Mouse (Mus musculus) lung, embryonic 14.5 days (tissue): ENCODE measurements at regions not wholly inside any gene's neighbourhood (a gene's known extent, or its start where the extent isn't known, plus 50 kb on each side); places are given as distances from the start of the nearest gene placed in this dataset.

Source experiments
- ATAC-seq: fragments of 200-750 bp; cut with Nextera tagmentation; 2 replicates; pipeline ENCODE4 v1.8.0; 2017; ENCODE audit warnings: mild to moderate bottlenecking, moderate TSS enrichment, moderate library complexity; ENCODE audit not compliant: insufficient read depth
- DNase-seq: peaks from one replicate; pipeline ENCODE4 v3.0.0-alpha.2; 2015
- H3K27ac ChIP-seq: fragments of 300-500 bp; sonication (generic); 2 replicates; pipeline ENCODE4 v1.5.1; 2014; ENCODE audit warnings: low read depth, mild to moderate bottlenecking, moderate library complexity
- H3K27me3 ChIP-seq: fragments of 300-500 bp; sonication (generic); 2 replicates; pipeline ENCODE4 v1.6.1; 2014; ENCODE audit warnings: low read length, control low read depth; ENCODE audit not compliant: insufficient read depth
- H3K36me3 ChIP-seq: fragments of 300-500 bp; sonication (generic); 2 replicates; pipeline ENCODE4 v1.6.1; 2014; ENCODE audit warnings: control low read depth; ENCODE audit not compliant: insufficient read depth
- H3K4me1 ChIP-seq: fragments of 300-500 bp; sonication (generic); 2 replicates; pipeline ENCODE4 v1.6.1; 2014; ENCODE audit warnings: antibody characterized with exemption, control low read depth; ENCODE audit not compliant: insufficient read depth
- H3K4me2 ChIP-seq: fragments of 300-500 bp; sonication (generic); 2 replicates; pipeline ENCODE4 v1.6.1; 2014; ENCODE audit warnings: mild to moderate bottlenecking
- H3K4me3 ChIP-seq: fragments of 300-500 bp; sonication (generic); 2 replicates; pipeline ENCODE4 v1.5.1; 2014; ENCODE audit warnings: low read depth, low read length
- H3K9ac ChIP-seq: fragments of 300-500 bp; sonication (generic); 2 replicates; pipeline ENCODE4 v1.6.1; 2014
- H3K9me3 ChIP-seq: fragments of 300-500 bp; sonication (generic); 2 replicates; pipeline ENCODE4 v1.6.1; 2016; ENCODE audit warnings: low read depth, low read length, control low read depth
- CTCF ChIP-seq: IDR thresholded peaks from 2 replicates; pipeline ENCODE4 v1.5.1; 2016; ENCODE audit warnings: antibody characterized with exemption, low read depth
- WGBS: fragments of 180-500 bp; shearing (Covaris S2); extraction: QIAGEN DNeasy Blood & Tissue Kit; methylation state at CpG from one replicate; pipeline ENCODE4 v1.1.7; 2014; 5-methylcytosine and 5-hydroxymethylcytosine counted together

DNA sequence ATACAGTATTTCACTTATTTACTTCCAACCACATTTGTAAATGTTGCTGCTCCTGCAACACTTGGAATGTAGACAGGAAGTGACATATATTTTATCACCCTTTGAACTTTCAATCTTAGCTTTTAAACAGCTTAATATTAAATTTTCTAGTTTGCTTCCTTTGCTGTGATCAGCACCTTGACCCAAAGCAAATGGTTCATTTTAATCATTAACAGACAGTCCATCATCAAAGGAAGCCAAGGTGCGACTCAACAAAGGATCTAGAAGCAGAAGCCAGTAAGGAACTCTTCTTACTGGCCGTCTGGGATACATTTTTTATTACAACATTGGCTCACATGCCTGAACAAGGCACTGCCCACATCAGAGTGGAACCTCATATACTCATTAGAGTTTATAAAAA lies 758.8 kb downstream of the Tpm3-rs7 start:
- Histone ChIP-seq H3K27ac (no peak overlapping the region), H3K4me1 (no peaks in the 10 kb centered on the region), H3K36me3 (no peaks in the 10 kb centered on the region), H3K9ac (no peak overlapping the region), H3K27me3 (no peaks in the 10 kb centered on the region), H3K4me3 (no peak overlapping the region), H3K9me3 (no peaks in the 10 kb centered on the region), H3K4me2 (no peak overlapping the region)
- ATAC-seq (no peak), DNase-seq (no peak)
- no peak for TF ChIP-seq CTCF
- WGBS = 32% methylated on average over 2 of the region's 2 CpGs

DNA sequence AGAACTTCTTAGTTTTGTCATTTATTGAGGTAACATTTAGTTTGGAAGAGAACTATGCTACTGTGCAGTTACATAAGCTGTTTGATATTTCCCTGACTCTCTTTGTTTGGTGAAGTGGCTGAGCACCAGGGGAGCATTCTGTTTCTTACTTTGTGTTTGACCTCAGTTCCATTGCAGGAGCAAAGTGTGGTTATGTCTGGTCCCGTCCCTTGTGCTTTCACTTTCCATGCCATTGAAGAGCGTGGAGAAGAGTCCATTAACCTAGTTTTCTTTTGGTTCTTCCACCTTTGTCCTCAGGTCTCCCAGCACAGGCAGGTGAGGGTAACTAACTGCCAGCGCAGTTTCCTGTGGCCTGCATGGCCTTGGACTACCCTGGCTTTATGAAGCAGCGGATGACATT lies 759.6 kb downstream of the Tpm3-rs7 start:
- Histone ChIP-seq H3K27ac (no peak overlapping the region), H3K9ac (no peak overlapping the region), H3K4me2 (no peak overlapping the region), H3K4me3 (no peak overlapping the region), H3K27me3 (no peaks in the 10 kb centered on the region), H3K9me3 (no peaks in the 10 kb centered on the region), H3K36me3 (no peaks in the 10 kb centered on the region), H3K4me1 (no peaks in the 10 kb centered on the region)
- DNase-seq (no peak), ATAC-seq (no peak)
- no peak for TF ChIP-seq CTCF
- WGBS = 82% methylated on average over 4 of the region's 4 CpGs

DNA sequence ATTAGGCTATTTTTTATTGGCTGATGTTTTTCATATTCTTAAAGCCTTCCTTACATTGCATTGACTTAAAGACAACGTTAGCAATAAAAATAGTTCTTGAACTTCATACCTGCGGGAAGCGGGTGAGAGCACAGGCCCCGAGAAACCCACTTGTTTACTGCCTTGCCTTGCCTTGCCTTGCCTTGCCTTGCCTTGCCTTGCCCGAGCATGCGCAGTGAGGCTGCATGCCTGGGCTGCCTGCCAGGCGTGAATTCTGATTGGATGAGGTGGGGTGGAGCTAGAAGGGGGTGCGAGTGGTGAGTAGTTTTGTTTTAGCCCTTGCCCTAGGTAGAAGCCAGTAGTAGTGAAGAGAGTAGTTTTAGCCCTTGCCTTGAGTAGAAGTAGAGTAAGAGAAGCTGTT lies 792.4 kb downstream of the Tpm3-rs7 start:
- no peak for TF ChIP-seq CTCF
- no peak for ATAC-seq

DNA sequence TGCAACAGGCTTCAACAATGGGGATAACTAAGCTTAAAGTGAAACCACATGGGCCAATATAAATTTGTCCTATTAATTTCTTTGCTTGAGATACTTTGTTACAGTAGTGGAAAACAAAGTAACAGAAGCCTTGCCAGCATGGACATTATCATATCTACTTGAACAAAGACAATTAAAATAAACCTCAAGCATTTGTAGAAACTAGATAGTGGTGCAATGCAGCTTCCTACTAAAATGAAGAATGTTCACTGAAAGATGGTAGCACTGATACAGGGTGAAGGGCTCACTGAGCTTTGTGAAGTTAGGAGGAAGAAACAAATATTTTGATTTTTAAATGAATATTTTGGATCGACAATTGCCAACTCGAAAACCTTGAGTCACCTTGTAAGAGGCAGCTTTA lies 814.1 kb downstream of the Tpm3-rs7 start:
- Histone ChIP-seq H3K4me2 (no peak overlapping the region), H3K27ac (no peak overlapping the region), H3K9ac (no peak overlapping the region), H3K9me3 (no peaks in the 10 kb centered on the region), H3K27me3 (no peaks in the 10 kb centered on the region), H3K36me3 (no peaks in the 10 kb centered on the region), H3K4me3 (no peak overlapping the region), H3K4me1 (no peaks in the 10 kb centered on the region)
- DNase-seq = no peak
- ATAC-seq = no peak
- WGBS = 85% methylated on average over 2 of the region's 2 CpGs
- TF ChIP-seq CTCF = no peak

More for the DNA sequence above, 792.4 kb downstream of the Tpm3-rs7 start:
- no peak for DNase-seq
- Histone ChIP-seq H3K4me1 (no peaks in the 10 kb centered on the region), H3K9ac (no peak overlapping the region), H3K27ac (no peak overlapping the region), H3K4me2 (no peak overlapping the region), H3K36me3 (no peaks in the 10 kb centered on the region), H3K9me3 (no peaks in the 10 kb centered on the region), H3K4me3 (no peak overlapping the region), H3K27me3 (no peaks in the 10 kb centered on the region)
- 65% methylated on average over 8 of the region's 8 CpGs for whole genome bisulfite sequencing

DNA sequence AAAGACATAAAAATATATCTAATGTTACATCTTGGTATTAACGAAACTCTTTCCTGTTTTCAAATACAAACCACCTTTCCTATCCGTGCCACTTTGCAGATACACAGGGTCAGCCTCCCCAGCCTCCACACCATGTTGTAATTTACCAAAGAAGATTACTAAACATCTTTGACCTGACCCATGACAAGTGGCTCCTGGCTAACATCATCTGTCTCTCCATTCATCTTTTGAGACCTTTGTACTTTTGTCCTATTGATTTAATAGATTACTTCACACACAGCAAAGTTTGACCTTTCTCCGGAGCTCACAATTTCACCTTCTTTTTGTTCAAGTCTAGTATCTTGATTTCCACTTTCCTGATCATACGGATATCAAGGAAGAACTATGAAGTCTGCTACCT lies 851.6 kb downstream of the Tpm3-rs7 start:
- TF ChIP-seq CTCF = no peak
- ATAC-seq = no peak
- Histone ChIP-seq H3K4me3 (no peak overlapping the region), H3K9me3 (no peaks in the 10 kb centered on the region), H3K9ac (no peak overlapping the region), H3K4me2 (no peak overlapping the region), H3K27ac (no peak overlapping the region), H3K27me3 (no peaks in the 10 kb centered on the region), H3K4me1 (no peaks in the 10 kb centered on the region), H3K36me3 (no peaks in the 10 kb centered on the region)
- WGBS = 65% methylated on average over 4 of the region's 4 CpGs
- DNase-seq = no peak

DNA sequence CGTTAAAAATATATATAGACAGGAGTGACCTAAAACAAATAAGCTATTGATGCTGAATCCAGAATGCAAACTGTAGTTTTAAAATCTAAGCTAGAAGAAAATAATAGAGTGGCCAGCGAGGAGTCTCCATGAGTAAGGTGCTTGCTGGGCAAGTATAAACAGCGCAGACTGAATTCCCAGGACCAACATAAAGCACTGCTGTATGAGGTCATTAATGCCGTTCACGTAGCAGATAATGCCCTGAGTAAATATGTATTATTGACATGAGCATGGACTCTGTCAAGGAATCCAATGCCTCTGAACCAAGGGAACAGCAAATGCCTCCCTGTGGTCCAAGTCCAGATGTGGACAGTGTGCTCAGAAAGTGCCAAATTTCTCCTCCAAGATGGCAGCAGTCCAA lies 876.4 kb upstream of the Gpc5 start:
- Histone ChIP-seq H3K9ac (no peak overlapping the region), H3K36me3 (no peaks in the 10 kb centered on the region), H3K4me2 (no peak overlapping the region), H3K9me3 (no peaks in the 10 kb centered on the region), H3K27me3 (no peaks in the 10 kb centered on the region), H3K27ac (no peak overlapping the region), H3K4me3 (no peak overlapping the region), H3K4me1 (no peaks in the 10 kb centered on the region)
- TF ChIP-seq CTCF = no peak
- ATAC-seq (no peak), DNase-seq (no peak)
- 67% methylated on average over 5 of the region's 5 CpGs for WGBS

DNA sequence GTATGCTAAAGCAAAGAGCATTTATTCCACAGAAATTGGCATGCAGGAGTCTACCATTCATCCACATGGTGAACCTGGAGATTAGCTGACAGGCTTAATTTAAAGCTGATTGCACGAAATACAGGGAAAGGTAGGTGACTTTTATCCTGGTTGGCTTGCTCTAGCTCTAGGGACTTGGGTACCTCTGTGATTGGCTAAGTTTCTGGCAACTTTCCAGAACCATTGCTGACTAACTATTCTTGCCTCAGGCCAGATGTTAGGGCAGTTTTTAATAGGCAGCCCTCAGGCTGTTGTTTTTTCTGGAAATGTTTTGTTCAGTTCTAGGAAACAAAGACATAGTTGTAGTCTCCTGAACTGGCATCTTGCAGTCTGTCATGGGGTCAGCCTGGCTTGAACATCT lies 871.1 kb upstream of the Gpc5 start:
- DNase-seq (no peak), ATAC-seq (no peak)
- Histone ChIP-seq H3K4me1 (no peaks in the 10 kb centered on the region), H3K27ac (no peak overlapping the region), H3K4me2 (no peak overlapping the region), H3K36me3 (no peaks in the 10 kb centered on the region), H3K27me3 (no peaks in the 10 kb centered on the region), H3K9me3 (no peaks in the 10 kb centered on the region), H3K4me3 (no peak overlapping the region), H3K9ac (no peak overlapping the region)
- 48% methylated on average over 1 of the region's 1 CpGs for whole genome bisulfite sequencing
- no peak for TF ChIP-seq CTCF

DNA sequence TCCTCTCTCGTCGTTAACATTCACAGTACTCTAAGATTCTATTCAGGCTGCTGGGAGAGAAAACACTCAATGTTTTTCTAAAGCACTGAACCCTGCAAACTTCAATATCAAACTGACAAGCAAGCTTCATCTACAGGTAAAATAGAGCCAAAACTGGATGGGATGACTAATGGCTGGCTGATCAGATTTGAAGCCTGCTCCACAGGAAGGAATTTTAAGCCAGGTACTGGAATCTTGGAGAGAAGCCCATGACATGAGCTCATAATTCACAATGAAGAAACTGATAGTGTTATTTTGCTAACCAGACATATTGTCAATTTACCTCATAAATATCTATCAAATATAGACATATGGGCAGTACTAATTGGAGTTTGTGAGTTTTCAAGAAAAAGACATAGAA lies 861.3 kb upstream of the Gpc5 start:
- no peak for TF ChIP-seq CTCF
- ATAC-seq = no peak
- no peak overlapping the region for H3K9ac ChIP-seq
- no peak overlapping the region for H3K4me2 ChIP-seq
- H3K27me3 ChIP-seq = no peaks in the 10 kb centered on the region
- no peak overlapping the region for H3K27ac ChIP-seq
- H3K36me3 ChIP-seq = no peaks in the 10 kb centered on the region
- H3K9me3 ChIP-seq = no peaks in the 10 kb centered on the region
- DNase-seq = no peak
- H3K4me3 ChIP-seq = no peak overlapping the region
- H3K4me1 ChIP-seq = no peaks in the 10 kb centered on the region
- 92% methylated on average over 2 of the region's 2 CpGs for WGBS
